Mouse (Mus musculus) ES-Bruce4 (cell line): ENCODE measurements around the gene C130074G19Rik.

ENCODE experiments used
- CTCF ChIP-seq: IDR thresholded peaks from one replicate; pipeline ENCODE4 v1.8.1; 2011; ENCODE audit warnings: low read depth, low read length
- EP300 ChIP-seq: IDR thresholded peaks from 2 replicates; pipeline ENCODE4 v1.6.1; 2011; ENCODE audit warnings: low read depth, low read length; ENCODE audit not compliant: insufficient read depth
- POLR2A ChIP-seq: IDR thresholded peaks from one replicate; pipeline ENCODE4 v1.8.1; 2011; ENCODE audit warnings: low read length; ENCODE audit not compliant: insufficient read depth

DNA sequence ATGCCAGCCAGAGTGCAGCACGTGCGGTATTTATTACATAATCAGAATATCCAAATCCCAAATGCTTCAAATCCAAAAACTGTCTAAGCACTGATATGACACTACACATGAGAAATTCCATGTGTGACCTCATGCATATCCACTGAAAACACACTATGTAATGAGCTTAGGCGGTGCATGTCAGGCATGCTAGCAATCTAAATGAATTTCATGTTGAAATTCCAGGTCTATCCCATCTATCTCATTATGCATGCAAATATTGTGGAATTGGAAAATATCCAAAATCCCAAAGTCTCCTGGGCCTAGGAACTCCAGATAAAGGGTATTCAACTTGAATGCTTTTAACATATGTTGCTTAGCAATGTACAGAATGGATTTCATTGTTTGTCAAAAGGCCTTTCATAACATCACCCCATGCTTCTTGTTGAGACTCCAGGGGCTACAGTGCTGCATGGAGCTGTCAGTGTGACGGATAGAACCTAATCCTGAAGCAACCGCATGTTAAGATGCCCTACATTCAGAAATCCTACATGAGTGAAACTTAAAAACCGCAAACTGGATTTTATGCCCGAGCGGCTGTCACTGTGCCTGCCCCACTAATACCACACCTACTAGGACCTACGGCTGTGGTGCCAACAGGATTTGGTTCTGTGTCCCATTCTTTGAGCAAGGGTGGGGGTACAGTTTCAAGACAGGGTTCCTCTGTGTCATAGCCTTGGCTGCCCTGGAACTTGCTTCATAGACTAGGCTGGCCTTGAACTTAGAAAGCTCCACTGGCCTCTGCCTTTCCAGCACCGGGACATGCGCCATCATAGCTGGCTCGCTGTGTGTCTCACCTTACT lies 23.1 kb upstream of the C130074G19Rik start:
- TF ChIP-seq CTCF (no peak), EP300 (no peak), POLR2A (no peak)
